Mouse (Mus musculus) intestine, postnatal 0 days (tissue): ENCODE measurements around the gene Galnt10. TPM values are rescaled to one million over a fixed set of nuclear protein-coding genes. Genes with fewer than 3 reads are reported as not detected.

Experiments
- ATAC-seq: fragments of 200-750 bp; cut with Nextera tagmentation; 2 replicates; pipeline ENCODE4 v1.8.0; 2017; ENCODE audit warnings: mild to moderate bottlenecking, moderate TSS enrichment, moderate library complexity
- H3K27ac ChIP-seq: fragments of 300-500 bp; sonication (generic); 2 replicates; pipeline ENCODE4 v1.5.1; 2014; ENCODE audit warnings: mild to moderate bottlenecking, low read depth, low read length, moderate library complexity
- H3K27me3 ChIP-seq: fragments of 300-500 bp; sonication (generic); replicated peaks from 2 replicates; pipeline ENCODE4 v1.6.1; 2014; ENCODE audit warnings: low read length, mixed read lengths; ENCODE audit not compliant: control insufficient read depth, insufficient read depth
- H3K36me3 ChIP-seq: fragments of 300-500 bp; sonication (generic); 2 replicates; pipeline ENCODE4 v1.6.1; 2014; ENCODE audit warnings: mild to moderate bottlenecking, moderate library complexity; ENCODE audit not compliant: control insufficient read depth, insufficient read depth
- H3K4me1 ChIP-seq: fragments of 300-500 bp; sonication (generic); replicated peaks from 2 replicates; pipeline ENCODE4 v1.6.1; 2014; ENCODE audit warnings: antibody characterized with exemption, low read length, mixed read lengths; ENCODE audit not compliant: control insufficient read depth, insufficient read depth
- H3K4me2 ChIP-seq: fragments of 300-500 bp; sonication (generic); replicated peaks from 2 replicates; pipeline ENCODE4 v1.6.1; 2014; ENCODE audit warnings: low read depth, mild to moderate bottlenecking, moderate library complexity
- H3K4me3 ChIP-seq: fragments of 300-500 bp; sonication (generic); 2 replicates; pipeline ENCODE4 v1.5.1; 2014; ENCODE audit warnings: low read depth, low read length
- H3K9ac ChIP-seq: fragments of 300-500 bp; sonication (generic); 2 replicates; pipeline ENCODE4 v1.6.1; 2014; ENCODE audit warnings: mild to moderate bottlenecking, low read depth, low read length
- H3K9me3 ChIP-seq: fragments of 300-500 bp; sonication (generic); 2 replicates; pipeline ENCODE4 v1.6.1; 2016; ENCODE audit warnings: mixed run types; ENCODE audit not compliant: control insufficient read depth
- CTCF ChIP-seq: sonication (generic); IDR thresholded peaks from 2 replicates; pipeline ENCODE4 v1.5.1; 2016; ENCODE audit warnings: low read depth, mild to moderate bottlenecking, control low read depth, antibody characterized with exemption, moderate library complexity
- WGBS: fragments of 180-500 bp; shearing (Covaris S2); extraction: QIAGEN DNeasy Blood & Tissue Kit; methylation state at CpG from one replicate; pipeline ENCODE4 v1.1.7; 2014; 5-methylcytosine and 5-hydroxymethylcytosine counted together
- polyA plus RNA-seq: library from polyadenylated mRNA; unstranded; fragments of >200 nt; fragmentation: Nextera tagmentation; extraction: Ambion mirVana; gene quantifications from 2 replicates; pipeline ENCODE4 v1.2.1, GENCODE M21; 2015

Galnt10 gene
- polyA plus RNA-seq, 1 experiment from 2014 or later, result 22.5 TPM

- no peak for TF ChIP-seq CTCF
- 39% methylated on average over 11 of the region's 11 CpGs for WGBS
- peaks cover 9% of the 10 kb centered on the region; the same call in 1 of the 2 replicates for H3K4me1 ChIP-seq
- no peaks in the 10 kb centered on the region for H3K27me3 ChIP-seq
- no peaks in the 10 kb centered on the region for H3K36me3 ChIP-seq
- H3K9me3 ChIP-seq, result no peaks in the 10 kb centered on the region
- H3K4me2 ChIP-seq, result peak overlapping the region; percentile 28
- H3K9ac ChIP-seq, result no peak overlapping the region
- peak; percentile 85 for ATAC-seq
- H3K27ac ChIP-seq, result peak overlapping the region; percentile 84
- H3K4me3 ChIP-seq, result no peak overlapping the region
These were observed 56.1 kb downstream of the Galnt10 start for GRCm38 (mm10) chr11:57701193-57701925.

- H3K36me3 ChIP-seq, result no peaks in the 10 kb centered on the region
- no peak overlapping the region for H3K4me3 ChIP-seq
- H3K4me1 ChIP-seq, result peaks cover 9% of the 10 kb centered on the region; the same call in 1 of the 2 replicates
- ATAC-seq, result peak; percentile 18; the same call in 1 of the 2 replicates
- H3K4me2 ChIP-seq, result no peak overlapping the region
- no peaks in the 10 kb centered on the region for H3K27me3 ChIP-seq
- peak overlapping the region; percentile 84 for H3K27ac ChIP-seq
- H3K9me3 ChIP-seq, result no peaks in the 10 kb centered on the region
- TF ChIP-seq CTCF, result no peak
- no peak overlapping the region for H3K9ac ChIP-seq
- 35% methylated on average over 5 of the region's 5 CpGs for WGBS
These were observed 56.7 kb downstream of the Galnt10 start for GRCm38 (mm10) chr11:57701956-57702355.

GRCm38 (mm10) chr11:57706620-57707019 is 61.4 kb downstream of the Galnt10 start:
- Histone ChIP-seq H3K27ac (0 out of 2 replicates have a peak overlapping the region, but pooled peaks have one; percentile 41), H3K4me1 (peaks cover 3% of the 10 kb centered on the region), H3K4me3 (no peak overlapping the region), H3K27me3 (no peaks in the 10 kb centered on the region), H3K36me3 (no peaks in the 10 kb centered on the region), H3K4me2 (no peak overlapping the region), H3K9me3 (no peaks in the 10 kb centered on the region), H3K9ac (no peak overlapping the region)
- TF ChIP-seq CTCF, result no peak
- WGBS, result 79% methylated on average over 1 of the region's 1 CpGs
- ATAC-seq, result no peak

GRCm38 (mm10) chr11:57707114-57707798 is 62.0 kb downstream of the Galnt10 start:
- ATAC-seq, result peak; percentile 39; the same call in 1 of the 2 replicates
- no peak overlapping the region for H3K9ac ChIP-seq
- no peak overlapping the region for H3K4me2 ChIP-seq
- H3K4me1 ChIP-seq, result peaks cover 4% of the 10 kb centered on the region
- H3K27me3 ChIP-seq, result no peaks in the 10 kb centered on the region
- WGBS, result 77% methylated on average over 5 of the region's 5 CpGs
- H3K4me3 ChIP-seq, result no peak overlapping the region
- peak overlapping the region; percentile 78 for H3K27ac ChIP-seq
- no peaks in the 10 kb centered on the region for H3K9me3 ChIP-seq
- TF ChIP-seq CTCF, result peak; percentile 54
- H3K36me3 ChIP-seq, result no peaks in the 10 kb centered on the region

- Histone ChIP-seq H3K4me3 (no peak overlapping the region), H3K27ac (peak overlapping the region; percentile 78), H3K9ac (no peak overlapping the region), H3K27me3 (no peaks in the 10 kb centered on the region), H3K36me3 (no peaks in the 10 kb centered on the region), H3K9me3 (no peaks in the 10 kb centered on the region), H3K4me2 (peak overlapping the region; percentile 56), H3K4me1 (peaks cover 5% of the 10 kb centered on the region)
- WGBS, result 45% methylated on average over 22 of the region's 22 CpGs
- no peak for TF ChIP-seq CTCF
- ATAC-seq, result peak; percentile 54; the same call in 1 of the 2 replicates
These were observed 63.2 kb downstream of the Galnt10 start for GRCm38 (mm10) chr11:57708174-57709154.
